Mouse (Mus musculus): ENCODE results near the gene Noxo1.
"Not testable (repeated sequence)": the region's sequence is repeated elsewhere in the genome, so short reads cannot be mapped to it uniquely, and the experiment has no call there.

The Noxo1 gene

GRCm38 (mm10) chr17:24696011-24696697 is at the start of gene Noxo1, which contains the start of gene Gfer:
Gene Noxo1 (plus strand): TSS chr17:24696234.
Gene Gfer (minus strand): TSS chr17:24696156.
- DNase-seq (ENCODE audit: low read depth, low spot score) = peak; percentile 92

GRCm38 (mm10) chr17:24646381-24646780 is 49.7 kb upstream of the Noxo1 start:
- DNase-seq (ENCODE audit: low read depth, low spot score) = peak; percentile 58

- DNase-seq (ENCODE audit: low read depth, low spot score) = no peak
These were observed 48.5 kb upstream of the Noxo1 start for GRCm38 (mm10) chr17:24647493-24647892.

- no peak for DNase-seq (ENCODE audit: low read depth, low spot score)
These were observed 47.2 kb upstream of the Noxo1 start for GRCm38 (mm10) chr17:24648731-24649377.

- DNase-seq (ENCODE audit: low read depth, low spot score) = no peak
These were observed 46.4 kb upstream of the Noxo1 start for GRCm38 (mm10) chr17:24649581-24650069.

DNA sequence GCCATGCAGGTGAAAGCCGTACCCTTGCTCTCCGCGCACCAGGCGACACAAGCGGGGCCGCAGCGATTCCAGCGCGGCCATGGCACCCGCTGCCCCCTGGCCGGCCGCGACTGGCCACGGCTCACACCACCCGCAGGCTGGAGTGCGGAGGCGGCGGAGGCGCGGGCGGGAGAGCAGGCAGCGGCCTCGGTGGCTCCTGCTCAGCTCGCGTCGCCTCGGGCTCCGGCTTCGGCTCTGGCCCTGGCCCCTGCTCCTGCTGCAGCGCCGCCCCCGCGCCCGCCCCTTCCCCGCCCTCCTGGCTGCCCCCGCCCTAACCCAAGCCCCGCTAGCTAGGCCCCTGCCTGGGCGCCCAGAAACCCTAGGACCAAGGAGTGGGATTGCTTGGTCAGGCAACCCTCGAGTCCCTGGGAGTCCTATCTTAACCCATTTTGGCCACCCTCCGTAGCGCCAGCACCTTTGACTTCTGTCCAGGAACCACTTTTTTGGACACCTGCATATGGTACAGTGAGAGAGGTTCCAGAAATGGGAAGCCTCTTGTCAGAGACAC is 45.9 kb upstream of the Noxo1 start, which contains the start of gene Slc9a3r2:
Slc9a3r2 (minus strand) TSS at position 258 of the 547 bp plus-strand sequence.
- peak; percentile 68 for DNase-seq (ENCODE audit: low read depth, low spot score)

- DNase-seq (ENCODE audit: low read depth, low spot score) = no peak
These were observed 45.3 kb upstream of the Noxo1 start for GRCm38 (mm10) chr17:24650766-24651165.

GRCm38 (mm10) chr17:24651835-24652234 is 44.2 kb upstream of the Noxo1 start:
- DNase-seq (ENCODE audit: low read depth, low spot score) = no peak

GRCm38 (mm10) chr17:24653967-24654710 is 41.9 kb upstream of the Noxo1 start:
- no peak for DNase-seq (ENCODE audit: low read depth, low spot score)

- DNase-seq (ENCODE audit: low read depth, low spot score) = no peak
These were observed 41.1 kb upstream of the Noxo1 start for GRCm38 (mm10) chr17:24654969-24655368.

DNA sequence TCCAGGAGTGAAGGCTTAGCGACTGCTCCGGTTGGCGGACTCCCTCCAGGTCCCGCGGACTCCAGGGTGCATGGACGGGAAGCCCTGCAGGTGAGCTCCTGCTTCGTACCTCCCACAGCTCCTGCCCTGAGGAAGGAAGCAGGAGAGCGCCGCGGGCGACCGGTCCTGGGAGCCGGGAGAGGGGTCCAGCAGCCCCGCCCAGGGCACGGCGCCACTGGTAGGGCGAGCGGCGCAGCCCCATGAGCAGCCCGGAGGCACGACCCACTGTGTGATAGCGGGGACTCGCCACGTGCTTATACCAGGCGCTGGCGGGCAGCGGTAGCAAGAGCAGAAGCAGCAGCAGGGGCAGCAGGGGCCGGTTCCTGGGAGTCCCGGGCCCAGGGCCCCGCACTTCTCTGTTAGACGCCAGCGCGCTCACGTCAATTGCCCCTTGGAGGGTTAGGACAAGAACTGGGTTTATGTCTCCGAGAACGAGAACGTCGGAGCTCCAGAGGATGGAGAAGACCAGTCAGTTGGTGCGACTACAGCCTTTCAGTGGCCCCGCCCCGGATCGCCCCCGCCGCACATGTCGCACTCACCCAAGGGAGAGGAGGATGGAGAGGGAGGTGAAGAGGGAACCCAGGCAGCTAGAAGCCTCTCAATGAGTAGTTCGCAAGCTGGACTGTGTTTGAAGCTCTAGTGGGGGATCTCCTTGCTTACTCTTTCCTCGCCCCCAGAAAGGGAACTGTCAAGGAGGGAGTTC is 37.8 kb upstream of the Noxo1 start, which contains the start of gene Npw:
Npw (minus strand) TSS at position 441 of the 742 bp plus-strand sequence.
- peak; percentile 50 for DNase-seq (ENCODE audit: low read depth, low spot score)

DNA sequence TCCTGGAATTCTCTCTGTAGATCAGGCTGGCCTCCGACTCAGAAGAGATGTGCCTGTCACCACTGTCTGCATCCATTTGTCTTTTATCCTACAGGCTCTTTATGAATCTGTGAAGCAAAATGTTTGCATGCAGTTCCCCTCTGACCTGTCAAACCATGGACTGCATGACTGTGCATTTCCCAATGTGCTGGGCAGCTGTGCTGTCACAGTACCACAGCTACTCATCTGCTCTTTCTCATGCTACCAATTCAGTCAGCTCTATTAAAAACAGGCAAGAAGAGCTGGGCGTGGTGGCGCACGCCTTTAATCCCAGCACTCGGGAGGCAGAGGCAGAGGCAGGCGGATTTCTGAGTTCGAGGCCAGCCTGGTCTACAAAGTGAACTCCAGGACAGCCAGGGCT is 29.0 kb upstream of the Noxo1 start:
- not testable (repeated sequence) for DNase-seq (ENCODE audit: low read depth, low spot score)

- peak; percentile 89 for DNase-seq (ENCODE audit: low read depth, low spot score)
These were observed 28.6 kb upstream of the Noxo1 start for GRCm38 (mm10) chr17:24667416-24667815.

GRCm38 (mm10) chr17:24669214-24669544 is 26.9 kb upstream of the Noxo1 start:
- DNase-seq (ENCODE audit: low read depth, low spot score) = not testable (repeated sequence)

- peak; percentile 98 for DNase-seq (ENCODE audit: low read depth, low spot score)
These were observed 26.3 kb upstream of the Noxo1 start, which contains the start of gene Zfp598 for GRCm38 (mm10) chr17:24669545-24670245. Gene Zfp598 (plus strand): TSS chr17:24669687.

- DNase-seq (ENCODE audit: low read depth, low spot score) = no peak
These were observed 25.7 kb upstream of the Noxo1 start for GRCm38 (mm10) chr17:24670246-24670844.

DNA sequence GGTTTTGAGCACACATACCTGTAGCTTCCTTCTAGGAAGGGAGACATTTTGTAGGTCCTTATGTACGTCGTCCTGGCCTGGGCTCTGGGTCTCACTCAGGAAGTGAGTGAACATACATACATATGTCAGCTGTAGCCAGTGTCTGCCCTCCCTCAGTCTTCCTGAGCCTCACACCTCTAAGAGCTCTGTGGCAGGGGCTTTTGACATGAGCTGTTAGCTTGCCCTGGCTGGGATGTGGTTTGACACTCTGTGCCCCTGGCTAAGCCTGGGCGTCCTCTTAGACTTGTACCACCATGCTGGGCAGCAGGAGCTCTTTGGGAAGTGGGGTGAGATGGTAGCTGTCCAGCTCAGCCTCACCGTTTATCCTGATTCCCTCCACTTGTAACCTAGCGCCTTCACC is 24.7 kb upstream of the Noxo1 start:
- DNase-seq (ENCODE audit: low read depth, low spot score) = no peak

- DNase-seq (ENCODE audit: low read depth, low spot score) = peak; percentile 83
These were observed 23.9 kb upstream of the Noxo1 start for GRCm38 (mm10) chr17:24672141-24672540.

GRCm38 (mm10) chr17:24674277-24674676 is 21.8 kb upstream of the Noxo1 start:
- DNase-seq (ENCODE audit: low read depth, low spot score) = no peak

- DNase-seq (ENCODE audit: low read depth, low spot score) = peak; percentile 92
These were observed 19.8 kb upstream of the Noxo1 start for GRCm38 (mm10) chr17:24676187-24676586.

Data from ZHBTc4 (cell line).